Mouse (Mus musculus) kidney, embryonic 15.5 days (tissue): ENCODE measurements around the gene Galnt14. TPM values are rescaled to one million over a fixed set of nuclear protein-coding genes. Genes with fewer than 3 reads are reported as not detected.

Source experiments
- ATAC-seq: fragments of 200-750 bp; cut with Nextera tagmentation; replicated peaks from 2 replicates; pipeline ENCODE4 v1.8.0; 2017; ENCODE audit warnings: moderate TSS enrichment; ENCODE audit not compliant: low FRiP score
- H3K27ac ChIP-seq: fragments of 300-500 bp; sonication (generic); 2 replicates; pipeline ENCODE4 v1.5.1; 2015; ENCODE audit warnings: mild to moderate bottlenecking, inconsistent platforms
- H3K27me3 ChIP-seq: fragments of 300-500 bp; sonication (generic); 2 replicates; pipeline ENCODE4 v1.6.1; 2015; ENCODE audit warnings: inconsistent platforms
- H3K36me3 ChIP-seq: fragments of 300-500 bp; sonication (generic); 2 replicates; pipeline ENCODE4 v1.6.1; 2015; ENCODE audit warnings: inconsistent platforms
- H3K4me1 ChIP-seq: fragments of 300-500 bp; sonication (generic); 2 replicates; pipeline ENCODE4 v1.6.1; 2015; ENCODE audit warnings: inconsistent platforms
- H3K4me2 ChIP-seq: fragments of 300-500 bp; sonication (generic); 2 replicates; pipeline ENCODE4 v1.6.1; 2015; ENCODE audit warnings: moderate library complexity, mild to moderate bottlenecking, inconsistent platforms
- H3K4me3 ChIP-seq: fragments of 300-500 bp; sonication (generic); replicated peaks from 2 replicates; pipeline ENCODE4 v1.5.1; 2015; ENCODE audit warnings: mild to moderate bottlenecking, inconsistent platforms
- H3K9ac ChIP-seq: fragments of 300-500 bp; sonication (generic); 2 replicates; pipeline ENCODE4 v1.6.1; 2015; ENCODE audit warnings: mild to moderate bottlenecking, inconsistent platforms
- H3K9me3 ChIP-seq: fragments of 300-500 bp; sonication (generic); replicated peaks from 2 replicates; pipeline ENCODE4 v1.6.1; 2016; ENCODE audit warnings: inconsistent platforms
- WGBS: fragments of 180-500 bp; shearing (Covaris S2); methylation state at CpG from one replicate; pipeline ENCODE4 v1.1.7; 2015; ENCODE audit warnings: mixed read lengths; 5-methylcytosine and 5-hydroxymethylcytosine counted together
- polyA plus RNA-seq: library from polyadenylated mRNA; unstranded; fragments of >200 nt; fragmentation: Nextera tagmentation; extraction: Ambion mirVana; gene quantifications from 2 replicates; pipeline ENCODE4 v1.2.1, GENCODE M21; 2015

Galnt14 gene
- polyA plus RNA-seq, 1 experiment from 2014 or later = 13.0 TPM

DNA sequence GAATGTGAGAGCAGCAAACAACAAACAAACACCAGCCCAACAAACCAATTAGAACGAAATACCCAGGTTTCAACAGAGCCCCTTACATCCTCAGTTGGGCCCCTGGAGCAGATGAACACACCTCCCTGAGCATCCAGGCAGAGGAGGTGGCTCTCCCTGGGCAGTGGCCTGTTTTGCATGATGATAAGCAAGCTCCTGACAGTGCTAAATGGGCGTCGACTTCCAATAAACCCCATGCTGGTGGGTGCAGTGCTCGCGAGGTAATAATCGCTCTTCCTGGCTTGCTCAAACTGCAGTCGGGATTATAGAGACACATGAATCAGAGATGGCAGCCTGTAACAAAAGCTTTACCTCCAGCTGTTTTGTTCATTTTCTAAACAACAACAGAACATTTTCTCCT is 235.9 kb downstream of the Galnt14 start:
- H3K4me3 ChIP-seq = no peak overlapping the region
- H3K27ac ChIP-seq = no peak overlapping the region
- H3K9ac ChIP-seq = no peak overlapping the region
- H3K9me3 ChIP-seq = no peaks in the 10 kb centered on the region
- H3K4me2 ChIP-seq = no peak overlapping the region
- no peaks in the 10 kb centered on the region for H3K27me3 ChIP-seq
- no peak for ATAC-seq
- H3K4me1 ChIP-seq = no peaks in the 10 kb centered on the region
- 39% methylated on average over 7 of the region's 7 CpGs for WGBS
- no peaks in the 10 kb centered on the region for H3K36me3 ChIP-seq

DNA sequence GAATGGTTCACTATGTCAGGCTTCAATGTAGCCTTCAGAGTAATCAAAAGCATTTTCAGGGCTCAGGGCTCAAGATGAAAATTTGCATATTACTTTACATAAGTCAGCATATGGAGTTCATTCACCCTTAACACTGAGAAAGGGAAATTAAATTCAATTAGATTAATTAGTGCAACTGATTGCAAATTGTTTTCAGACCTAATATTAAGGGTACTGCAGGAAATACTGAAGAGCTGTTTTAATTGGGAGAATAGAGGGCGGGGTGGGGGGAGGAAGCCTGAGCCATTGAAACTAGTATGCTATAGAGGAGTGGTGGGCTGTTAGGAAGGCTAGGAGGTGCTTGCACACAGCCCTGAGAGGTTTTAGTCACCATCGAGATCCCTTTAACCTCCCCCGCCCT is 237.2 kb downstream of the Galnt14 start:
- no peak overlapping the region for H3K27ac ChIP-seq
- H3K9me3 ChIP-seq = no peaks in the 10 kb centered on the region
- no peaks in the 10 kb centered on the region for H3K36me3 ChIP-seq
- ATAC-seq = no peak
- no peak overlapping the region for H3K4me3 ChIP-seq
- no peaks in the 10 kb centered on the region for H3K4me1 ChIP-seq
- H3K4me2 ChIP-seq = no peak overlapping the region
- WGBS = 73% methylated on average over 3 of the region's 3 CpGs
- no peak overlapping the region for H3K9ac ChIP-seq
- no peaks in the 10 kb centered on the region for H3K27me3 ChIP-seq

DNA sequence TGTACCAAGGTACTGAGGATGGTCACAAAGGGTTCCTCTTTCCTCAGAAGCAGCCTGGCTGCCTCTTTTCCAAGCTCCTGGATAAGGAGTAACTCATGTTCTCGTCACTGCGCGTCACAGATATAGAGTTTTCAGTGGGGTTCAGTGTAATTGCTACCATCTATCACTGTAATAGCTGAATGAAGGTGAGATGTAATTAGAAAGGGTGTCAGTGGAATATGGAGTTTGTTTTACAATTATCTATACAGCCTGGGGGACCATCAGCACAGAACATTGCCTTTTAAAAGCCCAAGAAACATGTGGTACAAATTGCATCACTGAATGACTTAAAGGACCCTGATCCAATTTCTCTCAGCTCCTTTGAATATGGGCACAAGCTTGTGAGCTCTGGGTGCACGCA is 249.4 kb downstream of the Galnt14 start:
- H3K36me3 ChIP-seq = no peaks in the 10 kb centered on the region
- no peak for ATAC-seq
- H3K4me1 ChIP-seq = no peaks in the 10 kb centered on the region
- WGBS = 82% methylated on average over 4 of the region's 4 CpGs
- no peak overlapping the region for H3K9ac ChIP-seq
- H3K27ac ChIP-seq = no peak overlapping the region
- H3K4me2 ChIP-seq = no peak overlapping the region
- H3K9me3 ChIP-seq = no peaks in the 10 kb centered on the region
- no peak overlapping the region for H3K4me3 ChIP-seq
- H3K27me3 ChIP-seq = no peaks in the 10 kb centered on the region

DNA sequence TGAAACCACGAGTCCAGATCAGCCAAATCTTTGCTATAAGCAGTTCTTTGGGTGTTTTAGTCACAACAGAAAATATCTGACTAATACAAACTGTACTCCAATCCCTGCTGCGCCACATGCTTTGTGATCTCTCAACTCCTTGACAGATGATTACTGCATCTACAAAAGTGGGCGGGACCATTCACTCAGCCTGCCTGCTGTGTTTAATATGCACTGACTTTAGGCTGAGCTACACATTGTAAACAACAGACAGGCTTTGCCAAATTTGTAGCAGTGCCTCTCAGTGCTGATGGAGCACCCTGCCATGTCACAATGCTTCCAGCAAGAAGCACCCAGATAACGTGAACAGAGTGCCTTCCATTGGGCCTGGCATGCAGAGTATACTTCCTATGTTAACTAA is 251.5 kb downstream of the Galnt14 start:
- H3K4me3 ChIP-seq = no peak overlapping the region
- WGBS = 82% methylated on average over 4 of the region's 4 CpGs
- no peaks in the 10 kb centered on the region for H3K9me3 ChIP-seq
- no peak for ATAC-seq
- no peak overlapping the region for H3K27ac ChIP-seq
- H3K4me1 ChIP-seq = no peaks in the 10 kb centered on the region
- H3K4me2 ChIP-seq = no peak overlapping the region
- H3K36me3 ChIP-seq = no peaks in the 10 kb centered on the region
- H3K27me3 ChIP-seq = no peaks in the 10 kb centered on the region
- H3K9ac ChIP-seq = no peak overlapping the region

DNA sequence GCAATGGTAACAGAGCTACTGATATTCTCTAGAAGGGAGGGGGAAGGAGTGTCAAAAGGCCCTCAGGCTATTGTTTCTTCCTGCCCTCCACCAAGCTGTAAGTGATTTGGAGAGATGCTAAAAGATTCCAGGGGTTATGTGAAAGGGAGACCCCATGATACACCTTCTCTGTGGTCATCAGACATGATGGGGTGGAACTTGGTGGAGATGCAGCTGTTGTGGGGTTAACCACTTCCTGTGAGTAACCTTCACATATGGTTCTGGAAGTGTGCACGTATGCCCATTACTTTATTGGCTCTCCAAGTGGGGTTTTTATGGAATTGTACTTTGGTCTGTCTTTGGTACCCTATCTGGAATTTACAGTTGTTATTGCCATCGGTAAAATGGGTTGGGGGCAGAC is 253.7 kb downstream of the Galnt14 start:
- no peak overlapping the region for H3K4me3 ChIP-seq
- no peak overlapping the region for H3K4me2 ChIP-seq
- H3K27ac ChIP-seq = no peak overlapping the region
- no peak overlapping the region for H3K9ac ChIP-seq
- no peaks in the 10 kb centered on the region for H3K36me3 ChIP-seq
- no peaks in the 10 kb centered on the region for H3K9me3 ChIP-seq
- no peaks in the 10 kb centered on the region for H3K27me3 ChIP-seq
- H3K4me1 ChIP-seq = no peaks in the 10 kb centered on the region
- ATAC-seq = no peak
- 87% methylated on average over 2 of the region's 2 CpGs for WGBS

DNA sequence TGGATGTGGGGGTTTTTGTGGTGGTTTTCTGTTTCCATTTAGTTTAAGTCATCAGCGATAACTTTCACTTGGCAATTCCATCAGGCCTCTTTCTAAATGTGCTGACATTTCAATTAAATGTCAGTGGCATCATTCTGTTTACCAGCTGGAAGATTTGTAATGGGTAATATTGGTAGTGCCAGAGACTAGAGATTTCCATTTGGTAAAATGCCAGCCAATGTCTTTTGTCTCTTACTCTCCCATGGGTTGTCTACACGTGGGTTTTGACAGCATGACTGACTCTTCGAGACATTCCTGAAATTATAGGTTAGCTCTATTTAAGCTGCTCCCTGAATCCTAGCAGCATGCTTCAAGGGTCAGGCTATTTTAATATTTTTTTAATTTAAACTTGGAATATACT is 256.6 kb downstream of the Galnt14 start:
- Histone ChIP-seq H3K36me3 (no peaks in the 10 kb centered on the region), H3K4me1 (no peaks in the 10 kb centered on the region), H3K9me3 (no peaks in the 10 kb centered on the region), H3K4me2 (no peak overlapping the region), H3K27me3 (no peaks in the 10 kb centered on the region), H3K27ac (no peak overlapping the region), H3K9ac (no peak overlapping the region), H3K4me3 (no peak overlapping the region)
- WGBS = 81% methylated on average over 3 of the region's 3 CpGs
- ATAC-seq = no peak

DNA sequence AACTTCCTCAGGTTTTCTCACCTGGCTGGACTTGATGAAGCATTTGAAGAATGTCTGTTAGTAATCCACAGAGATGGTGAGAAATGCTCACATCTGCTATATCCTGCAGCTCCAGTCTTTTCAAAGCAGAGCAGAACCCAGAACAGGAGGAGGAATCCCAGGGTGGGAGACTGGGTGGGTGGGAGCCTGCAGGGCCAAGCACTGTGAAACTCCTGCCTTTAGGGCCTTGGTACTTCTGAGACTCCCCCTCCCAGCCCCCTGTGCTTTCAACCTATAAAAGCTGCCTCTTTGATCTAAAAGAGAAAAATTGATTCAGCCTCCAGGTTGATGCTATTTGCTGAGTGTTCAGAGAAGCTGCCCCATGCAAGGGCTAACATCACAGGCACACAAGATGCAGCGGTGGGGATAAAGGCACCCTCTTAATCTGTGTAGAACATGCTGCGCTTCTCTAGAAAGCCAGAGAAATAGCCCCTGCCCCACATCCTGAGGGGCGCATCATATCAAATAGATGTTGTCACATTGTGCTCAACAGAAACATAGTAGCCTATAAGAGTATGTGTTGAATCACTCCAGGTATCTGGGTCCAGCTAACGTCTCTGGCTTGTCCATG is 258.0 kb downstream of the Galnt14 start:
- no peak overlapping the region for H3K9ac ChIP-seq
- H3K36me3 ChIP-seq = no peaks in the 10 kb centered on the region
- H3K27ac ChIP-seq = no peak overlapping the region
- H3K9me3 ChIP-seq = no peaks in the 10 kb centered on the region
- no peaks in the 10 kb centered on the region for H3K4me1 ChIP-seq
- no peaks in the 10 kb centered on the region for H3K27me3 ChIP-seq
- H3K4me2 ChIP-seq = no peak overlapping the region
- H3K4me3 ChIP-seq = no peak overlapping the region
- no peak for ATAC-seq
- 85% methylated on average over 4 of the region's 4 CpGs for WGBS

DNA sequence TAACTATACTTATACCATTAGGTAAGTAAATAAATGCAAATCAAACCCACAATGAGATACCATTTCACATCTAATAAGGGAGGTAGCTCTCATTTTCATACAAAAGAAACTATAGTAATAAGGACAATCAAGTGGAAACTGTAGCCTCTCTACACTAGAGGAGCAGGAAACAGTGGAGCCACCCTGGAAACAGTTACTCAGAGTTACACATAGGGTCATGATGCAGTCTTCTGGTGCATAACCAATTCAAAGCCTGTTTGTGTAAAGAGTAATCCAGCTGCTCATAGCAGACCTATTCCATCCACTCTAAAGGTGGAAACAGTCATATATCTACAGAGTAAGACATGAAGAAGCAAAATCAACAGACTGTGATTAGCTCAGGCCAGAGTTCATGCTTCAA is 261.1 kb downstream of the Galnt14 start:
- H3K9me3 ChIP-seq = no peaks in the 10 kb centered on the region
- no peak overlapping the region for H3K9ac ChIP-seq
- H3K4me1 ChIP-seq = no peaks in the 10 kb centered on the region
- no peak overlapping the region for H3K4me2 ChIP-seq
- H3K4me3 ChIP-seq = no peak overlapping the region
- no peak for ATAC-seq
- H3K27me3 ChIP-seq = no peaks in the 10 kb centered on the region
- no peak overlapping the region for H3K27ac ChIP-seq
- H3K36me3 ChIP-seq = no peaks in the 10 kb centered on the region

Other genes starting within 250 kb of the Galnt14 start
- gene Ehd3, start 93.7 kb upstream of the Galnt14 start, polyA plus RNA-seq = 18.2 and 21.3 TPM in 2 replicates
- gene Xdh, start 239.7 kb upstream of the Galnt14 start, polyA plus RNA-seq = 1.9 and 3.4 TPM in 2 replicates